Mouse (Mus musculus): ENCODE data around the gene Nlgn1.

DNA sequence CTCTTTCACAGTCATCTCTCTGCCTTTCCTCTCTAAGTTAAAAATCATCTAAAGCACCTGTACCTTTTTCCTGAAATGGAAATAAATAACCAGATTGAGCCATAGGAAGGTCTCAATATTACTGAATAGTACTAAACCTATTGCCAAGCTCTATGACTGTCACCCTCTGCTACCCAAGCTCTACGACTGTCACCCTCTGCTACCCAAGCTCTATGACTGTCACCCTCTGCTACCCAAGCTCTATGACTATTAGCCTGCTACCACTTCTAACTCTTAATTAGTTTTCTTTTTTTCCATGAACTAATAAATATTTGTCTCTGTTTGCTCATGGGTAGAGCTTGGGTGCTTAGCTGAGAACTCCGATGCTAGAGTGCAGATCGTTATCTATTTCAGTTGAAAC lies 368.0 kb downstream of the Nlgn1 start:
- TF ChIP-seq CTCF (conservative IDR thresholded peaks at IDR 0.05; ENCODE audit: low read length) (no peak), POU5F1 (IDR thresholded peaks at IDR 0.05; ENCODE audit: borderline replicate concordance, low read length) (no peak), NANOG (IDR thresholded peaks at IDR 0.05; ENCODE audit: borderline replicate concordance, low read length) (no peak)
